Mouse (Mus musculus) induced T-regulatory cell, adult 2 months (primary cell): ENCODE results near the gene Esx1.
A peak's percentile ranks its signal among the peaks of the same experiment; 100 is the strongest.

Experiments
- DNase-seq: peaks from one replicate; pipeline ENCODE4 v3.0.0-alpha.2; 2012; ENCODE audit warnings: low read depth

Gene Esx1

GRCm38 (mm10) chrX:137121718-137122117, at the start of gene Esx1:
Gene Esx1, minus strand, starts transcription at chrX:137122083.
- DNase-seq = no peak

GRCm38 (mm10) chrX:137170021-137170420, 48.1 kb upstream of the Esx1 start:
- peak; percentile 27 for DNase-seq

GRCm38 (mm10) chrX:137167658-137168057, 45.8 kb upstream of the Esx1 start:
- no peak for DNase-seq

- DNase-seq = no peak
Measured at GRCm38 (mm10) chrX:137165621-137166020, 43.7 kb upstream of the Esx1 start.

- no peak for DNase-seq
Measured at GRCm38 (mm10) chrX:137162700-137163099, 40.8 kb upstream of the Esx1 start.

GRCm38 (mm10) chrX:137160971-137161370, 39.1 kb upstream of the Esx1 start:
- DNase-seq = no peak

GRCm38 (mm10) chrX:137149050-137149449, 27.2 kb upstream of the Esx1 start:
- DNase-seq = no peak

GRCm38 (mm10) chrX:137144674-137145073, 22.8 kb upstream of the Esx1 start:
- peak; percentile 29 for DNase-seq

GRCm38 (mm10) chrX:137143726-137144125, 21.8 kb upstream of the Esx1 start:
- DNase-seq = no peak

GRCm38 (mm10) chrX:137142546-137142945, 20.7 kb upstream of the Esx1 start:
- peak; percentile 42 for DNase-seq

- peak; percentile 74 for DNase-seq
Measured at GRCm38 (mm10) chrX:137141669-137142068, 19.8 kb upstream of the Esx1 start.

GRCm38 (mm10) chrX:137127542-137127941, 5.7 kb upstream of the Esx1 start:
- DNase-seq = no peak

GRCm38 (mm10) chrX:137119675-137120423, 2.0 kb downstream of the Esx1 start:
- peak; percentile 14 for DNase-seq

- DNase-seq = peak; percentile 48
Measured at GRCm38 (mm10) chrX:137118097-137118746, 3.7 kb downstream of the Esx1 start.

- DNase-seq = no peak
Measured at GRCm38 (mm10) chrX:137106498-137106897, 15.4 kb downstream of the Esx1 start.

GRCm38 (mm10) chrX:137104531-137104930, 17.4 kb downstream of the Esx1 start:
- no peak for DNase-seq
